Mouse (Mus musculus) G1E (cell line): ENCODE measurements around the gene Alkbh4.

Experiments
- CTCF ChIP-seq: IDR thresholded peaks from 2 replicates; pipeline ENCODE4 v1.5.1; 2012; ENCODE audit warnings: low read depth, low read length, inconsistent platforms, mixed read lengths
- GATA1 ChIP-seq: IDR thresholded peaks from 2 replicates; pipeline ENCODE4 v1.6.1; 2012; ENCODE audit warnings: borderline replicate concordance, low read length, inconsistent platforms, mixed read lengths
- GATA2 ChIP-seq: IDR thresholded peaks from 2 replicates; pipeline ENCODE4 v1.6.1; 2012; ENCODE audit warnings: low read depth, low read length, inconsistent platforms, borderline replicate concordance

DNA sequence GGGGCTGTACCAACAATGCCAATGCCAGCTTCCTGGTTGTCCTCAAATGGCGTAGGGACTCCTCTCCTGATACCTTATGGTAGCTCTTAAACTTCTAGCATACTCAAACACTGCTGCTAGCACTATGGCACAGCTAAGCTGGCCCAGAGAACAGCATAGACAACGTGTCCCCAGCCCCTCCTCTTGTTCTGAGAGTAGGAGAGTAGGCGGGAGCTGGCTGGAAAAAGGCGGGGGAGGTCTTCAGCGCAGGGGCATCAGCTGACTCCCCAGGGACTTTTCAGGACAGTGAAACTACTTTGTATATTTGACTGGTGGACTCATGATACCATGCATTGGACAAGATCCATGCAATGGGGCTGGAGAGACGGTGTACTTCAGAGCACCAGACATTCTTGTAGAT lies 46.1 kb downstream of the Alkbh4 start:
- no peak for TF ChIP-seq CTCF
- TF ChIP-seq GATA2: no peak
- TF ChIP-seq GATA1: no peak
